Mouse (Mus musculus): ENCODE results near the gene Efcab11. TPM values are rescaled to one million over a fixed set of nuclear protein-coding genes. Genes with fewer than 3 reads are reported as not detected.

Efcab11 gene
- total and polyA plus RNA-seq, 3 experiments, result 2.5 to 3.5 TPM; not detected in 1

GRCm38 (mm10) chr12:99874609-99875008 is 9.6 kb downstream of the Efcab11 start (continued):
- TF ChIP-seq NRF1 (IDR thresholded peaks at IDR 0.05; ENCODE audit: insufficient read depth, low read depth, low read length, poor library complexity, severe bottlenecking) (no peak), E2F4 (IDR thresholded peaks at IDR 0.05; ENCODE audit: borderline replicate concordance, low read depth, low read length) (no peak), MYB (IDR thresholded peaks at IDR 0.05; ENCODE audit: low read depth, low read length) (no peak), MXI1 (IDR thresholded peaks at IDR 0.05; ENCODE audit: low read depth, low read length) (peak; percentile 35; the same call in 1 of the 2 replicates), CTCF (IDR thresholded peaks at IDR 0.05 in 2 of 3, conservative IDR thresholded peaks at IDR 0.05 in 1 of 3; ENCODE audit: control insufficient read depth in 1 of 3, insufficient read depth in 1 of 3, low read depth in 2 of 3, low read length in 3 of 3, poor library complexity in 1 of 3, severe bottlenecking in 1 of 3) (no peak), USF1 (IDR thresholded peaks at IDR 0.05; ENCODE audit: low read depth, low read length) (no peak), POLR2AphosphoS2 (IDR thresholded peaks at IDR 0.05; ENCODE audit: low read length) (0 out of 2 replicates have a peak, but pooled peaks have one; percentile 27), TCF12 (IDR thresholded peaks at IDR 0.05; ENCODE audit: low read depth, low read length) (peak; percentile 25; the same call in 1 of the 2 replicates), TAL1 (IDR thresholded peaks at IDR 0.05; ENCODE audit: low read length) (no peak), CHD2 (IDR thresholded peaks at IDR 0.05; ENCODE audit: low read length) (no peak), SIN3A (IDR thresholded peaks at IDR 0.05; ENCODE audit: low read length) (peak; percentile 26; the same call in 1 of the 2 replicates)

- Histone ChIP-seq H3K9me3 (replicated peaks; ENCODE audit: insufficient read depth, low read length) (no peaks in the 10 kb centered on the region), H3K27me3 (ENCODE audit: control insufficient read depth in 1 of 2, insufficient read depth in 2 of 2, low read length in 2 of 2) (no peaks in the 10 kb centered on the region), H3K79me2 (ENCODE audit: control insufficient read depth, insufficient read depth, low read length, poor library complexity) (no peaks in the 10 kb centered on the region), H3K36me3 (ENCODE audit: control insufficient read depth in 1 of 2, insufficient read depth in 2 of 2, low read length in 2 of 2) (peaks cover 0 to 3% of the 10 kb centered on the region in 2 experiments; a peak in 2 of 4 replicates), H3K27ac (ENCODE audit: control insufficient read depth, low read depth, low read length) (no peak overlapping the region), H3K4me1 (ENCODE audit: control insufficient read depth in 1 of 2, insufficient read depth in 2 of 2, low read length in 2 of 2) (peaks cover 11% of the 10 kb centered on the region in 2 experiments), H3K4me3 (ENCODE audit: control insufficient read depth in 1 of 2, insufficient read depth in 1 of 2, low read depth in 2 of 2, low read length in 2 of 2) (no peak overlapping the region), H3K9ac (ENCODE audit: control insufficient read depth, low read depth, low read length, poor library complexity, severe bottlenecking) (no peak overlapping the region)
- DNase-seq (ENCODE audit: low read depth, low spot score), result peak; percentile 48
- TF ChIP-seq E2F4 (IDR thresholded peaks at IDR 0.05; ENCODE audit: borderline replicate concordance, low read depth, low read length) (no peak), BHLHE40 (IDR thresholded peaks at IDR 0.05; ENCODE audit: borderline replicate concordance, low read depth, low read length) (no peak), GABPA (IDR thresholded peaks at IDR 0.05; ENCODE audit: low read depth, low read length) (no peak), POLR2AphosphoS2 (IDR thresholded peaks at IDR 0.05; ENCODE audit: low read length) (no peak), ELF1 (IDR thresholded peaks at IDR 0.05; ENCODE audit: low read depth, low read length) (no peak), MAZ (IDR thresholded peaks at IDR 0.05; ENCODE audit: low read depth, low read length) (no peak), RCOR1 (IDR thresholded peaks at IDR 0.05; ENCODE audit: low read depth, low read length) (no peak), JUND (IDR thresholded peaks at IDR 0.05; ENCODE audit: low read depth, low read length) (no peak)
Observed at GRCm38 (mm10) chr12:99873443-99873842, 10.8 kb downstream of the Efcab11 start.

DNA sequence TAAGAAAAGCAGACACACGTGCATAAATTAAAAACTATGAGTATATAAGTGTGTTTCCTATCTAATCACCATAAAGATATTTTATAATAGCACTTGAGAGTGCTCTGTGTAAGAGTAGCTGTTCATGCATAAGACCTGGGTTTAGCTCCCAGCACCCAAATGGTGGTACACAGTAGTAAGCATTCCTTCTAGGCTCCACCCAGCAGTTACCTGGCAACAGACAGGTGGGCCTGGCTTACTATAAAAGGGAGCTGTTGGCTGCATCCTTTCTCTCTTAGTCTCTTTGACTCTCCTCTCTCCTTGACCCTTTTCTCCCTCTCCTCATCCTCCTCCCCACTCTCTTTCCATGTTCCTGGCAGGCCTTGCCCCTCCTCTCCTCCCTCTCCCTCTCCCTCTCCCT is 15.4 kb downstream of the Efcab11 start:
- H3K9me3 ChIP-seq (replicated peaks; ENCODE audit: insufficient read depth, low read length), result no peaks in the 10 kb centered on the region
- H3K27me3 ChIP-seq (ENCODE audit: control insufficient read depth in 1 of 2, insufficient read depth in 2 of 2, low read length in 2 of 2), result no peaks in the 10 kb centered on the region
- DNase-seq (ENCODE audit: low read depth, low spot score), result no peak
- no peak overlapping the region for H3K4me3 ChIP-seq (ENCODE audit: control insufficient read depth in 1 of 2, insufficient read depth in 1 of 2, low read depth in 2 of 2, low read length in 2 of 2)
- peaks cover 0 to 3% of the 10 kb centered on the region in 2 experiments; a peak in 2 of 4 replicates for H3K36me3 ChIP-seq (ENCODE audit: control insufficient read depth in 1 of 2, insufficient read depth in 2 of 2, low read length in 2 of 2)
- no peaks in the 10 kb centered on the region for H3K79me2 ChIP-seq (ENCODE audit: control insufficient read depth, insufficient read depth, low read length, poor library complexity)
- peaks cover 2 to 3% of the 10 kb centered on the region in 2 experiments; a peak in 3 of 4 replicates for H3K4me1 ChIP-seq (ENCODE audit: control insufficient read depth in 1 of 2, insufficient read depth in 2 of 2, low read length in 2 of 2)
- no peak overlapping the region for H3K9ac ChIP-seq (ENCODE audit: control insufficient read depth, low read depth, low read length, poor library complexity, severe bottlenecking)
- TF ChIP-seq MEF2A (IDR thresholded peaks at IDR 0.05; ENCODE audit: extremely low read depth, insufficient replicate concordance, low read depth, low read length, poor library complexity, severe bottlenecking) (no peak), E2F4 (IDR thresholded peaks at IDR 0.05; ENCODE audit: borderline replicate concordance, low read depth, low read length) (no peak), POLR2AphosphoS5 (IDR thresholded peaks at IDR 0.05; ENCODE audit: borderline replicate concordance, low read depth, low read length) (no peak), USF2 (IDR thresholded peaks at IDR 0.05; ENCODE audit: borderline replicate concordance in 1 of 2, insufficient read depth in 1 of 2, low read depth in 1 of 2, low read length in 2 of 2) (no peak), CHD1 (IDR thresholded peaks at IDR 0.05; ENCODE audit: low read depth, low read length) (no peak), RCOR1 (IDR thresholded peaks at IDR 0.05; ENCODE audit: low read depth, low read length) (no peak)
- H3K27ac ChIP-seq (ENCODE audit: control insufficient read depth, low read depth, low read length), result no peak overlapping the region
